Mouse (Mus musculus) frontal cortex, postnatal 10 days (tissue): Measurements from ENCODE around the gene Stxbp6.

ENCODE experiments used
- DNase-seq, 2 experiments: peaks; one replicate each; pipeline ENCODE4 v3.0.0; 2022; ENCODE audit warnings: low spot score in 2 of 2, mixed read lengths in 1 of 2

The Stxbp6 gene

GRCm38 (mm10) chr12:44996274-44996673, 78.2 kb downstream of the Stxbp6 start:
- no peak for DNase-seq

DNA sequence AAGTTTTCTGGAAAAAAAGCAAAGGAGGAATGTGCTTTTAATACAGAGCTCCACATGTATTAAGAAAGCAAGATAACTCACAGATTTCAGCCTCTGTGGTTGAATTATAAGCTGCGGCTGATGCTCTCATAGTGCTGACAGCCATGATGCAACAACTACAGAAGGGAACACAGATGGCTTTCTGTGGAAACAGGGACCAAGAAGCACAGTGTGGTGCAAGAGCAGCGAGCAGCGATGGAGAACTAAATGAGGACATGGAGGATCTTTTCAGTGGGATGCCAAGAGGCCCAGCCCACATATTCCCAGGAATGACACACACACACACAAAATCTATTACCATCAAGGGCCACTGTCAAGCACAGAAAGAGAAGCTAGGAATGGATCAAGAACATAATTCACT, 81.1 kb downstream of the Stxbp6 start:
- DNase-seq: no peak

- DNase-seq: no peak
These were observed 81.7 kb downstream of the Stxbp6 start for GRCm38 (mm10) chr12:44992847-44993246.

DNA sequence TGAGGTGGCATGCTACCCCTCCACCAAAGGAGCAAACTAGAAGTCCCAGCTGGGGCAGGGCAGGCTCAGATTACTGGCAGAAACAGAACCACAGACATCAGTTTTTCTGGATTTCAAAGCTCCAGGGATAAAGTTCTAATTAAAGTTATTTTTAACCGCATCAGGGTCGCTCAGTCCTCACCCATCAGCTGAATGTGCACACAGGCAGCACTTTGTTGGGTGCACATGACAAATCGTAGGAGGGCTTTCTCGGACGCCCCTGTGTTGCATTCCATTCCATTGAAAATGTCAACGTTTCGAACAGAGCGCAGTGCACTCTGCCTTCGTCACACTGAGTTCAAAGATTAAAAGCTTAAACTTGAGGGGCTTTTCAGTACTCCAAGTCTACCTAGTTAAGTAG, 84.1 kb downstream of the Stxbp6 start:
- no peak for DNase-seq

DNA sequence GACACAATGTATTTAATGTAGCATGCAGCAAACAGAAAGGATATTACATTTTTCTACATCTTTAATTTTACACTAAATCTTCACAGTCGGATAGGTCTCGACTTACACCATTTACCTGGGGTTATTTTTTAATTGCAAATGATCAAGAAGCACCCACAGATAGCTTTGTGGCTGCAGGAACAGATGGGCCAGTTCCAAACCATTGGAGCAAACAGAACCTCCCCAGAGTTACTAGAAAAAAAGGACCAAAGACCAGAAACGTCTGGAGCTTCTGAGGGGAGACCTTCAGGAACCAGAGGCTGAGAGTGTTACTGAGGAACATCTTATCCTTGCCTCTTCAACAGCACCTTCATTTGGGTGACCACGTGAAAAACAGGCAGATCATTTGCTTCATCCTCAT, 85.5 kb downstream of the Stxbp6 start:
- DNase-seq: no peak

DNA sequence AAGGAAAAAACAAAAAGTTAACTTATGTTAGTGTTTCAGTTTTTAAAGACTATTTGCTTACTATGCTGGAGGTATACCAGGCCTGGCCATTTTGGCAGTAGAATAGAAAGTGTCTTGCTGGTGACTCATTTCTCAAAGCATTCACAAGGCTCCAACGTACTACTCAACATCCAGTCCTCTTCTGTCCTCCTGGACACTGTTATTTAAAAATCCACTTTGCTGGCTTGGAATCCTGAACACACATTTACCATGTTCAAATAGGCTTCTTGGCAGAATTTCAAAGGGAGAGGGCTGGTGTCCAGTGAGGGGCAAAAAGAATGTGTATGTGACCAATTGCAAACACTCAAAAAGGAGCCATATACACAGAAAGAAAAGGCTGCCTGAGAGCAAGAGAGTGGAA, 86.7 kb downstream of the Stxbp6 start:
- DNase-seq: no peak

- no peak for DNase-seq
These were observed 95.1 kb downstream of the Stxbp6 start for GRCm38 (mm10) chr12:44979316-44979848.

- no peak for DNase-seq
These were observed 99.2 kb downstream of the Stxbp6 start for GRCm38 (mm10) chr12:44975266-44975665.

DNA sequence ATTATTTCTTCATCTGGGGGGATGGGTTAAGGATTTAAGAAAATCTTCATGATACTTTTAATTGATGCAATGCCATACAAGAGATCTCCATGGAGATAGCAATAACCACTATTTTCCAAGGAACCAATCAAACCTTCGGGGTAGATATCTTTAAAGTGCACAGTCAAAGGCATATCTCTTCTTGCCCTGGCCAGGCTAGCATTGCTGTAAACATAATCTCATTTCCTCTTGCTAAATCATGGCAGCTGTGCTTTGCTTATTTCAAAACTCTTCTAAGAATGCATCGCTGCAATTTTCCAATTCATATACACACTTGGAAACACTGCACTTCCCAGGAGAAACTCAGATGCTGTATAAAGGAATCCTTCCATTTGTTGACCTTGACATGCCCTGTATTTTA, 103.0 kb downstream of the Stxbp6 start:
- DNase-seq: no peak

DNA sequence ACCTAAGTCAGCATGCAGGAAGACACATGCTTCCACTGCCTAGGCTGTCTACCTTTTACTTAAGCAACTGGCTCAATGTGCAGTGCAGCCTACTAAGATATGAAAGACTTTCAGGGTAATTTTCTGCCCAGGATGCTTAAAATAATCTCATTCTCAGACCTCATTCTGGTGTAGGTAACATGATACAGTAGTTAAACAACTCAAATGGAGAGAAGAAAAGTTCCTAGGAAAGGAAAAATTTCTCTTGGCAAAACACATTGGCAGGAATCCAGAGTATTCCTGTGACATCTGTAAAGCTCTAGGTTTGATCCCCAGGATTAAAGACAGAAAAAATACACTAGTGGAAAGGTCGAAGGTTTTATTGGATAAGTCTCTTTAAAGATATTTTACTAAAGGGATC, 107.1 kb downstream of the Stxbp6 start:
- DNase-seq: no peak

DNA sequence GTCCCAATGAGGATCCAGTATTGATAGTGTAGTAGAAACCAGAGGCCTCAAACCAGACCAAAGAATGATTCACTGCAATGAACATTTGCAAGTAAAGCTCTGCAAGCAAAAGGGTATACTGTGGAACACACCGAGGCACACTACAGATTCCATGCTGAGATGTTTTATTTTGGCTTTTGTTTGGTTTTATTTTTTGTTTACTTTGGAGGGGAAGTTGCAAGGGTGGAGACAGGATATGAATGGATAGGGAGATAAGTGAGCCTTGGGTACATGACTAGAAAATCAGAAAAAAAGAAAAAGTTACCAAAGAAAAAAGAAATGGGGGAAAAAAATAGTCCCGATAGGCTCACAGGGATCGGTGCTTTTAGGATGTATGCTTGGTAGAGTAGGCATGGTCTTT, 117.0 kb downstream of the Stxbp6 start:
- no peak for DNase-seq

DNA sequence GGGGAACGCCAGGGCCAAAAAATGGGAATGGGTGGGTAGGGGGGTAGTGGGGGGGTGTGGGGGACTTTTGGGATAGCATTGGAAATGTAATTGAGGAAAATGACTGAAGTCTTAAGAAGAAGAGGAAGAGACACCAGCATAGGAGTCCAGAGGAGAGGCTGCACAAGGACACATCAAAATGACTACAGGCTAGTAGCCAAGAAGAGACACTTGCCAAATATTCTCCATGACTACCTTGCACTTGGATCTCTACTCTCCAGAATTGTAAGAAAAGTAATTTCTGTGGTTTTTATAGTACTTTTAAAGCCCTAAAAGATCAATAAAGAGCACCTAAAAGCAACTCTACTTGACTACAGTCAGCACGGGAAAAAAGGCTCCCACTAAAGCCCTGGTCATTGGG, 121.4 kb downstream of the Stxbp6 start:
- no peak for DNase-seq

DNA sequence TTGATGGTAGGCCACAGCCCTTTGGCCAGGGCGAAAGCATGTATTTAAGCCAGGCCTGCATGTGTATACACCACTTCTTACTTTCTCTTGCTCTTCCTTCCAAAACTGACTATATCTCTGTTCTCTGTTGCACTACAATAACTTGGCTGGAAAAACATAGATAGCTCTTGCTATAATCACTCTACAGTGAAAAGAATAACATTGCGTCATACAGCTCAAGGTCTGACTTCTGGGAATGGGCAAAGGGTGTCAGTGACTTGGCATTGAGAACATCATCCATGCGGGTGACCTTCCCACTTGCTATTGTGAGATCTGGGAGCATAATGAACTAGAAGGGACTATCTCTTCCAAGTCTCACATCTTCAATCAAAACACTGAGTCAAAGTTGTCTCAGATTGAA, 122.4 kb downstream of the Stxbp6 start:
- no peak for DNase-seq

DNA sequence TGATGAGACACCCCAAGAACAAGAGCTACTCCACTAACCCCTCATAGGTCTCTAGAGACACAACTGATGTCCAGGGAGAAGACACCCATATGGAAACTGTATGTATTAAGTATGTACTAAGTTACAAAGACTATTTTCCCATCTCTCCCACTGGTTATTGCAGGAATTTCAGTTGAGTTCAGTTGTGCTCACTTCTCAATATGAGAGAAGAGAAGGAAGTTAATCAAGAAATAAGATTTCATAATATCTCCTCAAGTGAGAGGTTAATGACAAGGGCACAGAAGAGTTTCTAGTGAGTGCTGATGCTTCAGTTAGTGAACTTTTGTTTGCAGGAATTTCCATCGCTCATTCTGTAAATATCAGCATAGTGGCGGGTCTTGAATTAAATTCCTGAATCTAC, 124.0 kb downstream of the Stxbp6 start:
- DNase-seq: no peak

DNA sequence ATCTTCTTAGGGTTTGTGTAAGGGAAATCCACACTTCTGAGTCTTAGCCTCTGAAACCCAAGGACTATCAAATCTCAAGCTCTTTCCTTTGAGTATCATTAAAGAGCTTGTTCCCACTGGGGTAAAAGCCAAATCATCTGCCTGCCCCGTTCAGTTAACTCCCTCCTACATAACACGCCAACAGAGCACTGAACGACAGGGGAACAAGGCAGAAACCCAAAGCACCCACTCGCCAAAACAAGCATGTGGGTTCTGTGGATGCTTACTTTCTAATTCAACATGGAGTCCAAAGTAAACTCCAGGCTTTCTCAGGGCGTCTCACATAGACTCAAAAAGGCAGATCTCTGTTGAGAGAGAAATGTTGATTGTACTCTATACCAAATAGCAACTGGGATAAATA, 126.7 kb downstream of the Stxbp6 start:
- DNase-seq: no peak

DNA sequence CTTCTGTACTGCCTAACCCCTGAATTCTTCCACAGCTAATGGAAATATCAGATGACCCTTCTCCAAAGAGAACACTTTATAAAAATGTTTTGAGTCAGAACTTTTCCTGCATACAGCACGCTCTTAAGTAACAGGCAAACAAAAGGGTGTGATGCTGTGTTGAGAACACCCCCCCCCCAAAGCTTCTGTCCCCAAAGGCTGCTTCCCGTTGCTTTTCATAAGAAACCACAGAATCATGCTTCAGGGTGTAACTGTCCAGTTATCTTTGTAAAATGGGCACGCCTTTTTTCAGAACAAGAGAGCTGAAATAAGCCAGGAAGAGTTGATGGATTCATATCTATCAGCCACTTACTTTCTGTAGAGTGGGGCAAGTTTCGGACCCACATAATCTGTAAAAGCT, 134.2 kb downstream of the Stxbp6 start:
- no peak for DNase-seq

GRCm38 (mm10) chr12:44939106-44939505, 135.4 kb downstream of the Stxbp6 start:
- DNase-seq: no peak

DNA sequence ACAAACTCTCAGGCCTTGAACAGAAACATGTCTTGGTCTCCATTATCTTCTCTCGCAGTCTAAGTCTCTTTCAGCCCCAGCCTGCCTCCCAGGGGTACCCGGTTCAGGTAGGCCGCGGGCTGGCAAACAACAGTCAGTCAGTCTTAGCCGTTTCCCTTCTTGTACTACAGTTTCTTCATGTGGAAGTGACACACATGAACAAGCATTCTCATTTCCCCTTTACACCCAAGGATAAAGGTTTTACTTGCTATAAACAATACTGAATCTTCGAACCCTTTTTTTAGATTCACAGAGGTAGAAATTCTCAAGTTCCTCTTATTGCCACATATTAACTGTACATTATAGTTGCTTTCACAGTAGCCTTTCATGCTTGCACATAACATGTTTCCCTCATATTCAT, 141.6 kb downstream of the Stxbp6 start:
- DNase-seq: no peak

GRCm38 (mm10) chr12:44931716-44932115, 142.8 kb downstream of the Stxbp6 start:
- DNase-seq: no peak

DNA sequence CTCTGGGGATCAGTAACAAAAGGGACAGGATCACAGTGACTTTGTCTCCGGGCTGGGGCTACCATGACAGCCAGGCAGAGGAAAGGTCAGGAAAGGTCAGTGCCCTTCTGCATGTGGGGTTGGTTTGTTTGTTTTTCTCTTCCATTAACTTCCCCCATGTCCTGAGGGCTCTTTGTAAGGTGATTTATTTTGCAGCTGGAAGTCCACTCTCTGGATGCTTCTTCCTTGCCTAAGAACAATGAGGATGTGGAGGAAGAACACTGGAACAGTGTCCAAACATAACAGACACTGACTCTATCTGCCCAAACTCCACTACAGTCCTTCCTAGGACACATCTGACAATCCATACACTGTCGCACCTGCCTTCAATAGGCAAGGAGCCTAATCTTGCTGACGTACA, 146.1 kb downstream of the Stxbp6 start:
- DNase-seq: no peak

- no peak for DNase-seq
These were observed 148.6 kb downstream of the Stxbp6 start for GRCm38 (mm10) chr12:44925901-44926300.

DNA sequence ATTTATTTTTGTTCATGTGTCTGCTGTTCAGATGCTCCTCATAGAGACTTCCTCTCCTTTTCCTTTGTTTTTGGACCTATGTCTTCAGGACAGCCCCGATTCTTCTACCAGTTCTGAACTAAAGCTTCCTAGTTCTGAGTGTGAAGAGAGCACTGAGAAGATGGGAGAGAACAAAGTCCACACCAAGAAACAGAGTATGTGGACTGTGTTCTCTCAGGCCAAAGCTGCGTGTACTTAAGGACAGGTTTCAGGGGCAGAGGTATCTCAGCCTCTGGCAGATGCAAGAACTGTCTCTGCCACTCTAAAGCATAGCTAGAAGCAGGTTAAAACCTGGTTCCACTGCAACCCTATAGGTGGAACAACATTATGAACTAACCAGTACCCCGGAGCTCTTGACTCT, 151.2 kb downstream of the Stxbp6 start:
- no peak for DNase-seq

- no peak for DNase-seq
These were observed 152.3 kb downstream of the Stxbp6 start for GRCm38 (mm10) chr12:44922241-44922640.

DNA sequence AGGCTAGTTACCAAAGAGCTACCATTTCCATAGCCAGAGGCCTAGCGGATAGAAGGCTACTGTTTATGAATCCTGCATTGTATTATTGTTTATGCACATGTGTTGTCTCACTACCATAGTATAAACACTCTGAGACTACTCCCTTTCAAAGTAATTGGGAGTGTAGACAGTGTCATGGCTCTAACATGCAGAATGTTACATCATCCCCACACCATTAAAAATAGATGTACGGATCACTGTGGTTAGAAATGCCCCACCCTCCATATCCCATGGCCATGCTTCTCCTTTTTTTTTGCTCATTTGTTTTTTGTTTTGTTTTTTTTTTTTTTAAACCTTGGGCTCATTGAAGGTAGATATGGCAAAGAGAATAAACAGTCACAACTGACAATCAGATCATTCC, 154.9 kb downstream of the Stxbp6 start:
- no peak for DNase-seq

DNA sequence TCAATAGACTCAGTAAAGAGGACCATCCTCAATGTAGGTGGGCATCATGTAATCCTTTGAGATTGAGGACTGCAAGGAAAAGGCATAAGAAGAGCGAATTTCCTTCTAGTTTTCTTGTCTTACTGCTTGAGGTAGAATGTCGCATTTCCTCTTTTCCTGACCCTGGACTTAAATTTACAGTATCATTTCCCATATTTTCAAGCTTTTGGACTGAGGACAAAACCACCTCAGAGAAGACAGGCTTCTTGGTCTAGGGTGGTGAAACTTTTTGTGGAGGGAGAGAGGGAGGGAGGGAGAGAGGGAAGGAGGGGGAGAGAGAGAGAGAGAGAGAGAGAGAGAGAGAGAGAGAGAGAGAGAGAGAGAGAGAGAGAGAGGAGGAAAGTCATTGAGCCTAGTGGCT, 155.6 kb downstream of the Stxbp6 start:
- no peak for DNase-seq
